Mouse (Mus musculus) embryo, embryonic 10 days (tissue): ENCODE measurements around the gene Ptprd.

Experiments
- DNase-seq: peaks from one replicate; pipeline ENCODE4 v3.0.0-alpha.2; 2015; ENCODE audit warnings: low spot score

Gene Ptprd

DNA sequence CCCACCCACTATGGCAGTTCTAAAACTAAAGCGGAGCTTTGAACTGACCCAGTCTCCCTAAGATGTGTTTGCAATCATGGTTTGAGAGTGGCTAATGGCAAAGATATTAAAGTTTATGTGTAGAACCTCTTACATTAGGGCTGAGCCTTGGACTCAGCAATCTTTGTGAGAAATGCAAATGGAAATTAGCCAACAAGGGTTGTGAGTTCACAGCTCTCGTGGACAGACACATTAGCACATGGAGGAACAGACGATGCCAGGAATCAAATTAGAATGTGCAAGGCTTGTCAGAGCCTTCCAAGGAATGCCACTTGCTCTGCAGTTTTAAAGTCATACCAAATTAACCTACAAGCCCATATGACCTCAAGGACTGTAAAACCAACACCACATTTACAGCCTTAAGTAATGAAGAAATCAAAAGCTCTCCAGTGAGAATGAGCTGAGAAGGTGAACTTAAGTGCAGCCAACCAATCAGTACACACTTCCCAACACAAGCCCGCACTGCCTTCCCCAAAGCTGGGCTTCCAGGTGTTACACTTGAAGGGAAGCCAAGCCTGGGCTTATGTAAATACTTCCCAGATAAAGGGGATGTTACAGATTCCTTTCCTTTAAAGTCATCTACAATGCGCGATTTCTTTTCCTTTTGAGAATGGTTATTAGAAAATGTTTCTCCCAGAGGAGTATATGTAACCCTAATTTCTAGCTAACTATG lies 2258.3 kb downstream of the Ptprd start:
- no peak for DNase-seq

DNA sequence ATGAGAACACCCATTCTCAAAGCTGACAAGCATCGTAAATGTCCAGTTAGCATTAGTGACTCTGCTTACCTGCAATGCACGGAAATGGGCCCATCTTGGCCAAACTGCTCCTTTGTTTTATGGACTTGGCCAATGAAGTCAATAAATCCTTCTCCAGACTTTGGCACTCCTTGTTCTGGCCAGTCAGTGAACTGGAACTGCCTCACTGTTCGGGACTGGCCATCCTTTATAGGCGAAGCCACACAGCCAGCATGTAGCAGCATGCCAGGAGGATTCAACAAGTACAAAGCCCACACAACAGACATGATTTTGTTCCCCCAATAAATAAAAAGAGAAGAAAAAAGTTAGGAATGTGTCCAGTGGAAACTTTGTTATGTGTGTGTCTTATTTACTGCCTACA lies 2261.2 kb downstream of the Ptprd start:
- DNase-seq = peak; percentile 4

DNA sequence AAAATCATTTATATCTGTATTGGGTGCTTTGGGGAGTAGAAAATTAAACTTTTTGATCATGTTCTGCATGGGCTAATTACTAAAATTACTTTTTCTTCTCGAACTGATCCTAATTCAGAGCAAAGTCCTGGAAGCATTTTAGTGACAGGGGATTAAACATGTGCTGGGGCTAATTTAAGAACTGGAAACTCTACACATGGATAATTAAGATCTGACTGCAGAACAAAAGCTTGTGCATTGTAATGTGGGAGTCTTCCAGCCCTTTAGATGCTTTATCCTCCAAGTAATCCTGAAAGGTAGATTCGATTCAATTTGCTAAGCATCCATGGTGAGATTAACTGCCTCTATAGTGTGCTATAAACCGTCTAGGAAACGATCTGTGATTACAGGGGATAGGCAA lies 2316.9 kb downstream of the Ptprd start:
- DNase-seq = no peak
